Mouse (Mus musculus): ENCODE data around the gene Med21.

Med21 gene

DNA sequence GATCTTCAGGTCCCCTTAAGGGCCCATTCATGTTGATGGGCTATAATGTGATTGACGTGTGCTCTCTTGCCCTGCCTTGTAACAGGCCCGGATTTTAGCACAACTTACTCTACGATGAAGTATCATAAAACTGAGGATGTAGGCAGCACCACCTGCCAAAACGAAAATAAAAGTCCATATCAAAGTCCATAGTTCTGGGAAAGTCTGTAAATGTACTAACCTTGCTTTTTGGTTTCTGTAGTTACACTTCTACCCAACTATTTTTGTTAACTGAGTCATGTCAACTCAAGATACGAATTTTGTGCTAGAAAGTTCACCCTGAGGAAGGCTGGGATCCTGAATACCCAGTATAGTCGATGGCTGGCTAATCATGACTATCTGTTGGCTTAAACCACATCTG lies 1.4 kb upstream of the Med21 start:
- DNase-seq, result no peak

GRCm38 (mm10) chr6:146641621-146642210 lies 631 bp upstream of the Med21 start:
- no peak for DNase-seq

DNA sequence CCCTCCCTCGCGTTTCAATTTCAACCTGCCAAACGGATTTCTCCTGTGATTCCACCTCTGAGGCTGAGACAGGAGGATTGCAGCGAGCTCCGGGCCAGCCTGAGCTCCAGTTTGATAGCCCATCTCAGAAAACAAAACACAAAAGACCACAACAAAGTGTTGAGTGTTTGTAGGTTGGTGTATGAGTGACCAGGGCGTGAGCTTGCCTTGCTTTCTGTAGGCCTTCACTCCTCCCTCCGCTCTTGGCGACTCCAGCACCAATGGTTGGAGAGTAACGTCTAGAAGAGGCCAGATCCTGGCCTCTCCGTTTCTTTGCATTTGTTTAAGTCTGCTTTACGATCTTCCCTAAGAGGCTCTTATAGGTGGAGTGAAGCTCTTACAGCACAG lies 830 bp downstream of the Med21 start:
- no peak for DNase-seq

DNA sequence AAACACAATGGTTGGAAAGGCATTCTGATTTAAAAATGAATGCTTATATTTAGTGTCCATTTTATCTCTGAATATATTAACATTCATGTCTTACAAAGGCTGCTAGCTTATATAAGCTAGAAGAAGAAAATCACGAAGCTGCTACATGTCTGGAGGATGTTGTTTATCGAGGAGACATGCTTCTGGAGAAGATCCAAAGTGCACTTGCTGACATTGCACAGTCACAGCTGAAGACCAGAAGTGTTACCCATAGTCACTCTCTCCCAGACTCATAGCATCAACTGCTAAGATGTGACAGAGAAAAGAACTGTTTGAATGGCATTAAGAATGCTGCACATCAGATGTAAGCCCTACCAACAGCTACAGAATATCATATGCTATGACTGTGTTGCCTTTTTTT lies 7.7 kb downstream of the Med21 start:
- DNase-seq, result no peak

GRCm38 (mm10) chr6:146651431-146651830 lies 9.1 kb downstream of the Med21 start:
- no peak for DNase-seq

DNA sequence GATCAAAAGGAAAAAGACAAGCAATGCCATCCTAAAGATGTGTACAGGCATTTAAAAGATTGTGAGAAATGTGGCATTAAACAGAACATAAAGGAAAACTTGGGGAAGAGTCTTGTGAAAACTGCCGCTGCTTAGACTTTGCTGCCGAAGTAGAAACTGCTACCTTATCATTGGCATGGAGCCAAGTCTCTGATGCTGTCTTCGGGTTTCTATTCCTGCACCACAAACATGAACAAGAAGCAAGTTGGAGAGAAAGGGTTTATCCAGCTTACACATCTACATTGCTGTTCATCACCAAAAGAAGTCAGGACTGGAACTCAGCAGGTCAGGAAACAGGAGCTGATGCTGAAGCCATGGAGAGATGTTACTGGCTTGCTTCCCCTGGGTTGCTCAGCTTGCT lies 10.8 kb downstream of the Med21 start:
- no peak for DNase-seq

DNA sequence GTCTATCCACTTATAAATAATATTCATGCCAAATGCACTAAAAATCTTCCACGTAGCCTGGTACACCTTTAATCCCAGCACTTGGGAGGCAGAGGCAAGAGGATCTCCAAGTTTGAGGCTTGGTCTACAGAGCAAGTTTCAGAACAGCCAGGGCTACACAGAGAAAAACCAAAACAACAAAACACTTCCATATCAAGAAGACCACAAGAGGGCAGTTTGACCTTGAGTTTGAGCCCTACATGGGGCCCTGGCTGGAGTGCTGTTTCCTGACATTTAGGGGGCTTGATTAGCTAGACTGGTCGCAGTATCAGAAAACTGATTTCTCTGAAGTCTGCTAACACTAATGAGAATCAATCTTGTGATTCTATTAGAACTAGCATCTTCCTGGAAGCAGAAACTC lies 18.2 kb downstream of the Med21 start:
- DNase-seq, result no peak

GRCm38 (mm10) chr6:146661655-146662054 lies 19.3 kb downstream of the Med21 start:
- no peak for DNase-seq

GRCm38 (mm10) chr6:146662679-146663078 lies 20.3 kb downstream of the Med21 start:
- DNase-seq, result peak; percentile 36 to 63

- no peak for DNase-seq
Measured at GRCm38 (mm10) chr6:146664116-146664515, 21.8 kb downstream of the Med21 start.

DNA sequence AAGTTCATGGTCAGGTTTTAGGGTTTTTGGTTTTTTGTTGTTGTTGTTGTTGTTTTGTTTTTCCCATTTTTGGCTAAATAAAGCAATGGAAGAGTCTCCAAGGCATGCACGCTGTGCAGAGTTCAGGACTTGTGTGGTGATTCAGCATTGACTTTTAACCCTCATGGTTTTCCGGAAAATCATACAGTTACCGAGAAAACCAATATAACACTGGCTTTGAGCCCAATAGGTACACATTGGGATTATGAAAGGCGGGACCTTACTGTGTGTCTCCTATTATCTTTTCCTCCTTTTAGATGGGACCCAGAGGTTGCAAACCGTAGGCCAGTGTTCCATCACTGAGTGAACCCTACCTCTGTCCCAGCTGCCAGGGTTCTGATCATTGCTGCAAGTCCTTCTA lies 22.6 kb downstream of the Med21 start:
- DNase-seq, result no peak

DNA sequence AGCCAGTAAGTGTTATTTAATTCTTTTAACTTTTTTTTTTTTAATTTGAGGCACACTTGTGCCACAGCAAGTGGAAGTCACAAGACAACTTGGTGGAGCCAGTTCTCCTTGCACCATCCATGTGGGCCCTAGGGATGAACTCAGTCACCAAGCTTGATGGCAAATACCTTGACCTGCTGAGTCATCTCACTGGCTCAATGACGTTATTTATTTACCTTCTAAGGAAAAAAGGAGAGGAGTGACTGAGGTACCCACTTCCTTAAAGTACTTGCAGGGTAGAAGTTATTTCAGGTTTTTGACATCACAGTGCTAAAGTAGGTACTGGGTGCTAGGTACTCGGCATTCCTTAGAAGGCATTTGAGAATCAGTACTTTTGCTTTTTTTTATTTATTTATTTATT lies 23.1 kb downstream of the Med21 start:
- no peak for DNase-seq

DNA sequence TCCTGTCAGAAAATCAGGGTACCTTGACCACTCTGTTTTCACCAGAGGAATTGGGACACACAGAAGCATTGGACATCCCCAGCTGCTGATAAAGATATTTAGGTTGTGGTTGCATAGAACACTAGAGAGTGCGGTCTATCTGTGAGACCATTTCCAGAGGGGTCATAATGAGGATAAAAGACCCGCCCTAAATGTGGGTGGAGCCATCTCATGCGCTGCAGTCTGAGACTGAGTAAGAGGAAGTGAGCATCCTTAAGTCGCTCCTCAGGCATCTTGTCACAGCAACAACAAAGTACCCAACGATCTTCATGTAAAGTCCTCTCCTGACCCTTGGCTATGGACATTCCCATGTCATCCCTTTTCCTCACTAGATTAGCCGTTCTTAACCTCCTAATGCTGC lies 24.5 kb downstream of the Med21 start:
- DNase-seq, result no peak

DNA sequence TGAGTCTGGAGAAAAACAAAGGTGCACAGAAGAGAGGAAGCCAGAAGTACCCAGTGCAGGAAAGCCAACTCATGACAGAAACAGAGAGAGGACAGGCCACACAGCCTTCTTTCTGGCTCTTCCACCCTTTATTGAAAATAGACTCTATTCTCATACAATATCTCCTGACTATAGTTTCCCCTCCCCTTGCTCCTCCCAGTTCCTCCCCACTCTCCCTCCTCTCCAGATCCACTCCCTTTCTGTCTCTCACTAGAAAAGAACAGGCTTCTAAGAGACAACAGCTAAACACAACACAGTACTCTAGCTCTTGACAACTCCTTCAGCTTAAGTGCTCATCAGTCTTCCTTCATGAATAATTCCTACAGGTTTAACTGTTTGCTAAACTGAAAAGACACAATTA lies 26.3 kb downstream of the Med21 start:
- no peak for DNase-seq

GRCm38 (mm10) chr6:146670956-146671855 lies 28.9 kb downstream of the Med21 start:
- no peak for DNase-seq

GRCm38 (mm10) chr6:146672106-146672505 lies 29.8 kb downstream of the Med21 start:
- no peak for DNase-seq

DNA sequence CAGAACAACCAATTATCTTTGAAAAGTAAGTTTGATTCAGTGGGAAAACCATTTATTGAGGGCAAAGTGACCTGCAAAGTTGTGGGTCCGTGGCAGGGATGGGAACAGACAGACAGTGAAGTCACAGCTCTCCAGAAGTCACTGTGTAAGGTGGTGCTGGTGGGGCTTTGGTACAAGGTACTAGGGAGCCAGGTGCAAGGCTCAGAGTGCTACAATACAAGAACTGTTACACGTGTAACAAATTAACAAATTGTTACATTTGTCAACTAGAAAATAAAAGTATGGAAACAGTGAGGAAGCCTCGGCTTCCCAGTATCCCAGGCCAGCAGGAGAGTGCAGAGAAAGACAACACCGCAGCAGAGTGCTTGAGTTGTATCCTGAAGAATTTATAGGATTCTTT lies 31.3 kb downstream of the Med21 start:
- DNase-seq, result no peak

DNA sequence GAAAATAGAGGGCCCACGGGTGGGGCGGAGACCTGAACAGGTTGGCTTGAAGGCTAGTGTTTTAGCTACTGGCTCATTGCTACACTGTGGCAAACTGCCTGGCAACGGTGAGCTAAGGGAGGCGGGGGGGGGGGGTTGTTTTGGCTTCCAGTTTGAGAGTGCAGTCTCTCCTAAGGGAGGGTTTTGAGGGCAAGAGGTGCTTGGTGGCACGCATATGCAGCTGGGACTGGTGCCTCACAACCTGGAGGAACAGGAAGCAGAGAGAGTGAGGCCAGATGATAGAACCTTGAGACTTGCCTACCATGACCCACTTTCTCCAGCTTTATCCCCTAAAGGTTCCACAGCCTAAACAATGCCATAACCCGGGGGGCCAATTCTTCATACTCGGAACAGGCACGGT lies 32.1 kb downstream of the Med21 start:
- DNase-seq, result no peak

- DNase-seq, result peak in 1 of 2 experiments; percentile 40
Measured at GRCm38 (mm10) chr6:146674881-146675536, 32.7 kb downstream of the Med21 start.

DNA sequence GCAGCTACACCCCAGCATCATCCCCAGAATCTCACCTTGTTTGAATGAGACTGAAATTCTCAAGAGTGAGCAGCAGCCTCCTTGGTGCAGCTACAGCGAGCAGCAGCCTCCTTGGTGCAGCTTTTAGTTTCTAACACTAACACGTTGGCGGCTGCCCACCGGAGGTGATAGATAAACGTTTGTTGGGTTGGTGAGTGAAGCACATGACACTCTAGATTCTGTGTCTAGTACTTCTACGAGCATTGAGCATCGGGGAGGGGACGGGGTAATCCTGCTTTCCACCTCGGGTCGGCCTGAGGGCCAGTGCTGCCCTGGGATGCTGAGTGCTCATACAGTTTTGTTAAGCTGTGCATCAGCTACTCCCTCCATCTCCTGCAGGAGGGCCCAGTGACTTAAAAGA lies 34.6 kb downstream of the Med21 start:
- no peak for DNase-seq

- DNase-seq, result no peak
Measured at GRCm38 (mm10) chr6:146678136-146679070, 36.1 kb downstream of the Med21 start.

GRCm38 (mm10) chr6:146683881-146684280 lies 41.5 kb downstream of the Med21 start:
- no peak for DNase-seq

- DNase-seq, result peak; percentile 84 to 85
Measured at GRCm38 (mm10) chr6:146685781-146686308, 43.5 kb downstream of the Med21 start.

Data from lung, postnatal 4 days (tissue).